Mouse (Mus musculus) gonadal fat pad, adult 2 months (tissue): ENCODE results near the gene Fam208b. TPM values are rescaled to one million over a fixed set of nuclear protein-coding genes. Genes with fewer than 3 reads are reported as not detected.
"Not testable (repeated sequence)": the region's sequence is repeated elsewhere in the genome, so short reads cannot be mapped to it uniquely, and the experiment has no call there.

Experiments used
- DNase-seq: peaks from one replicate; pipeline ENCODE4 v3.0.0-alpha.2; 2012; ENCODE audit warnings: low read depth
- polyA plus RNA-seq: library from polyadenylated mRNA; depleted of rRNA; stranded (reverse); fragments of >200 nt; gene quantifications from 2 replicates; pipeline ENCODE4 v1.2.3, GENCODE M21; 2012; rRNA removed

Fam208b gene
- polyA plus RNA-seq, 1 experiment, result 4.8 TPM

GRCm38 (mm10) chr13:3519357-3519756 is 91.6 kb downstream of the Fam208b start:
- DNase-seq, result not testable (repeated sequence)

Other genes with a start within 250 kb of the Fam208b start
- gene Gdi2, start 73.0 kb downstream of the Fam208b start, polyA plus RNA-seq, result 196 and 205 TPM in 2 replicates
- gene Asb13, start 22.9 kb upstream of the Fam208b start, polyA plus RNA-seq, result 13.1 and 14.4 TPM in 2 replicates
- 117 and 186 TPM in 2 replicates for gene Calml3, start 193.2 kb upstream of the Fam208b start, polyA plus RNA-seq
- not detected in 2 replicates for gene Calm4, start 226.6 kb upstream of the Fam208b start, polyA plus RNA-seq
- gene Calm5, start 243.1 kb upstream of the Fam208b start, polyA plus RNA-seq, result not detected in 2 replicates